Mouse (Mus musculus): ENCODE results near the gene Gadd45a. TPM values are rescaled to one million over a fixed set of nuclear protein-coding genes. Genes with fewer than 3 reads are reported as not detected.

Gadd45a gene
- total and polyA plus RNA-seq, 3 experiments = 12.5 to 26.2 (median 19.5) TPM

DNA sequence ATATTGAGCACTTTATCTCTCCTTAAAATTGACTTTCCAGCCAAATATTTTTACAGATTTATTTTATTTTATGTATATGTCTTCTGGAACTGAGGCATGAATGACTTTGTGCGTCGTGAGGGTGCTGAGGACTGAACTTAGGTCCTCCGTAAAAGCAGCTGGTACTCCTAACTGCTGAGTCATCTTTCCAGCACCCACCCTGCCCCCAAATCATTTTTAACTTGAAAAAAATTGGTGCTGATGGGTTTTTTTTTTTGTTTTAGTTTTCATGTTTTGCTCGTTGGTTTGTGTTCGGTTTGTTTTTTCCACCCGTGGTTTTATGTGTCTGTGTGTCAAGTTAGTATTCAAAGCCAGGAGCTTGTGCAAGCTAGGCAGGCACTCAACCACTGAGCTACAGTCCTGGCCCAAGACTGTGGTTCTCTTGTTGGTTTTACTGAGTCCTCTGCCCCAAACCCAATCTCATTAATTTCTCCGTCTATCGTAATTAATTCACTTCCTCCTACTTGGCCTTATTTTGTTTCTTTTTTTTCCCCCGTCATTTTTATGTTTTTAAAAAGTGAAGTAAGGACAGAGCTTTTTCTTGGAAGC lies 48.7 kb upstream of the Gadd45a start:
- Histone ChIP-seq H3K9me3 (replicated peaks; ENCODE audit: low read length) (no peaks in the 10 kb centered on the region), H3K4me3 (replicated peaks in 1 of 3; ENCODE audit: low read depth in 2 of 3, low read length in 2 of 3, poor library complexity in 1 of 3) (no peak overlapping the region), H3K4me1 (ENCODE audit: control insufficient read depth in 1 of 2, insufficient read depth in 2 of 2) (0 out of 4 replicates have a peak, but pooled peaks cover 0 to 3% of the 10 kb centered on the region in 2 experiments), H3K27me3 (replicated peaks) (no peaks in the 10 kb centered on the region), H3K36me3 (replicated peaks in 1 of 2; ENCODE audit: control insufficient read depth in 1 of 2, insufficient read depth in 1 of 2, low read length in 1 of 2) (no peaks in the 10 kb centered on the region), H3K9ac (ENCODE audit: insufficient read depth, low read depth) (no peak overlapping the region), H3K79me2 (replicated peaks; ENCODE audit: control insufficient read depth, extremely low read depth, insufficient read depth, poor library complexity, severe bottlenecking) (no peaks in the 10 kb centered on the region), H3K4me2 (ENCODE audit: insufficient read depth, low read depth, poor library complexity, severe bottlenecking) (no peak overlapping the region), H3K27ac (ENCODE audit: insufficient read depth, low read depth) (no peak overlapping the region)
- in situ Hi-C loops (cut with MboI; ENCODE audit: low pct_ligation_motif_present, low pct_unique_long_range_greater_than_20kb, low sequenced_read_pairs) (no loop called here), dilution Hi-C loops (cut with MboI; ENCODE audit: extremely low pct_ligation_motif_present, extremely low pct_unique_long_range_greater_than_20kb, low sequenced_read_pairs) (no loop called here)
- TF ChIP-seq CHD2 (IDR thresholded peaks at IDR 0.05; ENCODE audit: low read length) = no peak
- no peak for TF ChIP-seq KAT2A (IDR thresholded peaks at IDR 0.05; ENCODE audit: insufficient replicate concordance, low read length)
- peak; percentile 57; the same call in 1 of the 2 replicates for TF ChIP-seq MAFK (IDR thresholded peaks at IDR 0.05; ENCODE audit: insufficient replicate concordance, low read length)
- TF ChIP-seq POLR2A (IDR thresholded peaks at IDR 0.05; ENCODE audit: low read depth, low read length) = no peak
- no peak for TF ChIP-seq GABPA (IDR thresholded peaks at IDR 0.05; ENCODE audit: insufficient replicate concordance, low read depth, low read length)
- no peak for DNase-seq (ENCODE audit: extremely low read depth)

DNA sequence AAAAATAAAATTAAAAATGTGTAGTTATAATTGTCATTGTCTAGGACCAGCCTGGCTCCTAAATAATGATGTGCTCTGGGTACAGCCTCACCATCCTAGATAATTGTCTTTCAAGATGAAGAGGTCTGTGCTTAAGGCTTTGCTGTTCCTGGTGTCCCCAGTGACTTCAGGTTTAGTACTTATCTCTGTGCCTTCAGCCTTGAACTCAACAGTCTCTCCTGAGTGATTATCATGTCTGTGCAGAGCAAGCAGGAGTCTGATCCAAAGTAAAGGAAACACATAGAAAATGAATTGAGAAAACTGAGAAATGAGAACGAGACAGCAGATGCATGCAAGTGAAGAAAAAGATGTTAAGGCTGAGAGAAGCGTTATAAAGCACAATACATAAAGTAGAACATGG lies 47.2 kb upstream of the Gadd45a start:
- no peaks in the 10 kb centered on the region for H3K79me2 ChIP-seq (replicated peaks; ENCODE audit: control insufficient read depth, extremely low read depth, insufficient read depth, poor library complexity, severe bottlenecking)
- no peaks in the 10 kb centered on the region for H3K4me1 ChIP-seq (ENCODE audit: control insufficient read depth in 1 of 2, insufficient read depth in 2 of 2)
- dilution Hi-C loops (cut with MboI; ENCODE audit: extremely low pct_ligation_motif_present, extremely low pct_unique_long_range_greater_than_20kb, low sequenced_read_pairs) (no loop called here), in situ Hi-C loops (cut with MboI; ENCODE audit: low pct_ligation_motif_present, low pct_unique_long_range_greater_than_20kb, low sequenced_read_pairs) (no loop called here)
- no peak for DNase-seq (ENCODE audit: extremely low read depth)
- H3K36me3 ChIP-seq (replicated peaks in 1 of 2; ENCODE audit: control insufficient read depth in 1 of 2, insufficient read depth in 1 of 2, low read length in 1 of 2) = no peaks in the 10 kb centered on the region
- H3K4me3 ChIP-seq (replicated peaks in 1 of 3; ENCODE audit: low read depth in 2 of 3, low read length in 2 of 3, poor library complexity in 1 of 3) = no peak overlapping the region
- H3K27ac ChIP-seq (ENCODE audit: insufficient read depth, low read depth) = no peak overlapping the region
- H3K9ac ChIP-seq (ENCODE audit: insufficient read depth, low read depth) = no peak overlapping the region
- no peaks in the 10 kb centered on the region for H3K9me3 ChIP-seq (replicated peaks; ENCODE audit: low read length)
- no peaks in the 10 kb centered on the region for H3K27me3 ChIP-seq (replicated peaks)
- H3K4me2 ChIP-seq (ENCODE audit: insufficient read depth, low read depth, poor library complexity, severe bottlenecking) = no peak overlapping the region
- TF ChIP-seq EP300 (IDR thresholded peaks at IDR 0.05; ENCODE audit: low read length) (no peak), KAT2A (IDR thresholded peaks at IDR 0.05; ENCODE audit: insufficient replicate concordance, low read length) (no peak), ETS1 (conservative IDR thresholded peaks at IDR 0.05; ENCODE audit: low read depth, low read length) (no peak), JUN (IDR thresholded peaks at IDR 0.05; ENCODE audit: insufficient read depth, low read depth, low read length) (no peak), USF1 (IDR thresholded peaks at IDR 0.05; ENCODE audit: low read depth, low read length) (no peak), TCF12 (IDR thresholded peaks at IDR 0.05; ENCODE audit: low read depth, low read length) (no peak), GABPA (IDR thresholded peaks at IDR 0.05; ENCODE audit: insufficient replicate concordance, low read depth, low read length) (no peak), MYC (IDR thresholded peaks at IDR 0.05; ENCODE audit: low read depth, low read length) (no peak), MAX (IDR thresholded peaks at IDR 0.05; ENCODE audit: low read length) (no peak), ZKSCAN1 (IDR thresholded peaks at IDR 0.05; ENCODE audit: borderline replicate concordance, low read depth, low read length) (no peak), BHLHE40 (IDR thresholded peaks at IDR 0.05; ENCODE audit: low read depth, low read length) (no peak), E2F4 (IDR thresholded peaks at IDR 0.05; ENCODE audit: insufficient replicate concordance, low read depth, low read length) (no peak), ELF1 (IDR thresholded peaks at IDR 0.05; ENCODE audit: low read depth, low read length) (no peak)
